22 mouse cellular contexts compared by ENCODE assay signal in the genomic region with DNA sequence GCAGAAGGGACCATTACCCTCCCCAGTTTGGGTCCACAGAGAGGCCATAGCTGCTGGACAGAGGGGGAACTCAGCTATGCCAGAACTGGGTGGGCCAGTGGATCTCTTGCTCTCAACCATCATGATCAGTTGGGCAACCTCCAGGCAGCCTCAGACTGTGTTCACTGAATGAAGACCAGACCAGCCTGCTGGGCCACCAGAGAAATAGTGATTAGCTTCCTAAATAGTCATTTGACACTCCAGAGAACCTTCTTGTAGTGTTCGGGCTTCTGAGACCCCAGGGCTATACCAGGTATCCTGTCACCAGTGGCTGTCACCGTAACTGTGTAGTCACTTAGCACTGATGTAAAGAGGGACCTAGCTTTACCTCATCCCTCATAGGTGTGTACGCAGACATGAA.
"Had no signal": no experiment of that assay in that cellular context is flagged by ENCODE, and none has a peak within 500 bp of the region (broad histone marks: within the 10 kb centered on the region; RNA-seq: fewer than 3 reads in every experiment).

No protein-coding gene starts in this region.

- H3K4me1 ChIP-seq: embryonic facial prominence, embryonic 12.5 days; forebrain, embryonic 12.5 days; forebrain, embryonic 13.5 days; forebrain, embryonic 15.5 days had no signal

- H3K4me3 ChIP-seq: embryonic facial prominence, embryonic 10.5 days; embryonic facial prominence, embryonic 12.5 days; embryonic facial prominence, embryonic 13.5 days; embryonic facial prominence, embryonic 15.5 days; erythroblast, embryonic 14.5 days; forebrain, embryonic 10.5 days; forebrain, embryonic 12.5 days; forebrain, embryonic 13.5 days; forebrain, embryonic 15.5 days; gastrocnemius, adult 2 months; heart, adult 2 months; heart, embryonic 10.5 days had no signal

- H3K9ac ChIP-seq: embryonic facial prominence, embryonic 12.5 days; embryonic facial prominence, embryonic 13.5 days; embryonic facial prominence, embryonic 15.5 days; forebrain, embryonic 12.5 days; forebrain, embryonic 13.5 days; forebrain, embryonic 15.5 days; forebrain, postnatal 0 days had no signal

- H3K27me3 ChIP-seq: embryonic facial prominence, embryonic 12.5 days; embryonic facial prominence, embryonic 13.5 days; embryonic facial prominence, embryonic 15.5 days; forebrain, embryonic 12.5 days; forebrain, embryonic 13.5 days; forebrain, embryonic 15.5 days had no signal

- H3K9me3 ChIP-seq: embryonic facial prominence, embryonic 10.5 days; embryonic facial prominence, embryonic 12.5 days; embryonic facial prominence, embryonic 13.5 days; embryonic facial prominence, embryonic 15.5 days; forebrain, embryonic 10.5 days; forebrain, embryonic 12.5 days; forebrain, embryonic 13.5 days; forebrain, embryonic 15.5 days; heart, embryonic 10.5 days had no signal

- DNase-seq: embryo, embryonic 11 days; forebrain, postnatal 0 days; gastrocnemius, adult 2 months; gastrocnemius, postnatal 10 days; gastrocnemius, postnatal 14 days; gastrocnemius, postnatal 25 days; gastrocnemius, postnatal 36 days; heart, adult 18-20 months; heart, adult 2 months had no signal

- H3K27ac ChIP-seq: embryonic facial prominence, embryonic 10.5 days; embryonic facial prominence, embryonic 12.5 days; embryonic facial prominence, embryonic 13.5 days; embryonic facial prominence, embryonic 15.5 days; forebrain, embryonic 12.5 days; forebrain, embryonic 13.5 days; forebrain, embryonic 15.5 days; gastrocnemius, adult 2 months; heart, adult 2 months had no signal

- H3K36me3 ChIP-seq: embryonic facial prominence, embryonic 10.5 days; embryonic facial prominence, embryonic 12.5 days; embryonic facial prominence, embryonic 13.5 days; embryonic facial prominence, embryonic 15.5 days; forebrain, embryonic 10.5 days; forebrain, embryonic 12.5 days; forebrain, embryonic 15.5 days; heart, embryonic 10.5 days had no signal

- ATAC-seq: forebrain, embryonic 13.5 days; forebrain, embryonic 14.5 days; forebrain, embryonic 15.5 days; forebrain, embryonic 16.5 days; forebrain, postnatal 0 days had no signal

- H3K4me2 ChIP-seq: embryonic facial prominence, embryonic 12.5 days; embryonic facial prominence, embryonic 13.5 days; embryonic facial prominence, embryonic 15.5 days; forebrain, embryonic 12.5 days; forebrain, embryonic 13.5 days; forebrain, embryonic 15.5 days; heart, embryonic 11.5 days had no signal
